Mouse (Mus musculus) heart, embryonic 15.5 days (tissue): Measurements from ENCODE around the gene Arhgef2. TPM values are rescaled to one million over a fixed set of nuclear protein-coding genes. Genes with fewer than 3 reads are reported as not detected.

Experiments
- ATAC-seq: fragments of 200-750 bp; cut with Nextera tagmentation; replicated peaks from 2 replicates; pipeline ENCODE4 v1.8.0; 2017; ENCODE audit warnings: low read depth, moderate TSS enrichment; ENCODE audit not compliant: insufficient number of reproducible peaks, insufficient read depth, low FRiP score
- H3K27ac ChIP-seq: fragments of 300-500 bp; sonication (generic); 2 replicates; pipeline ENCODE4 v1.5.1; 2015; ENCODE audit warnings: mild to moderate bottlenecking, inconsistent platforms
- H3K27me3 ChIP-seq: fragments of 300-500 bp; sonication (generic); 2 replicates; pipeline ENCODE4 v1.6.1; 2015; ENCODE audit warnings: inconsistent platforms
- H3K36me3 ChIP-seq: fragments of 300-500 bp; sonication (generic); 2 replicates; pipeline ENCODE4 v1.6.1; 2015; ENCODE audit warnings: mild to moderate bottlenecking, inconsistent platforms
- H3K4me1 ChIP-seq: fragments of 300-500 bp; sonication (generic); replicated peaks from 2 replicates; pipeline ENCODE4 v1.6.1; 2015; ENCODE audit warnings: inconsistent platforms
- H3K4me2 ChIP-seq: fragments of 300-500 bp; sonication (generic); 2 replicates; pipeline ENCODE4 v1.6.1; 2015; ENCODE audit warnings: inconsistent platforms, mild to moderate bottlenecking, moderate library complexity
- H3K4me3 ChIP-seq: fragments of 300-500 bp; sonication (generic); 2 replicates; pipeline ENCODE4 v1.5.1; 2015; ENCODE audit warnings: mild to moderate bottlenecking, inconsistent platforms
- H3K9ac ChIP-seq: fragments of 300-500 bp; sonication (generic); 2 replicates; pipeline ENCODE4 v1.6.1; 2015; ENCODE audit warnings: mild to moderate bottlenecking, inconsistent platforms
- H3K9me3 ChIP-seq: fragments of 300-500 bp; sonication (generic); replicated peaks from 2 replicates; pipeline ENCODE4 v1.6.1; 2016; ENCODE audit warnings: inconsistent platforms
- WGBS: fragments of 180-500 bp; shearing (Covaris S2); methylation state at CpG from one replicate; pipeline ENCODE4 v1.1.7; 2015; ENCODE audit warnings: mixed read lengths; 5-methylcytosine and 5-hydroxymethylcytosine counted together
- polyA plus RNA-seq: library from polyadenylated mRNA; unstranded; fragments of >200 nt; fragmentation: Nextera tagmentation; extraction: Ambion mirVana; gene quantifications from 2 replicates; pipeline ENCODE4 v1.2.1, GENCODE M21; 2015

Gene Arhgef2
- polyA plus RNA-seq, 1 experiment from 2014 or later = 72.8 TPM

DNA sequence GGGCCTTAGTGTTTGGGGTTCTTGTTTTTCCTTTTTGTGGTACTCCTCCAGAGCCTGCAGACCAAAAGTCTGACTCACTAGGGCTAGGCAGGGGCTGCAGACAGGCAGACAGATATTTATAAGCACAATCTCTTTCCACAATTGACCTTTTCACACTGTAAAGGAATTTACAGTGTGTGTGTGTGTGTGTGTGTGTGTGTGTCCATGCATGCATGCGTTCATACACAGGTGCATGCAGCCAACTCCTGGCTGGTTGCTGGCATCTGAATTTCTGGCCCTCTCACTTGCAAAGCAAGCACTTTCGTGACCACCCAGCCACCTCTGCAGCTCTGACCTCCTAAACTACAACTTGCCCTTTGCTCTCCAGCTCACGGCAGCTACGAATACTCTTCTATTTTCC, 3.3 kb downstream of the Arhgef2 start:
- H3K9me3 ChIP-seq = no peaks in the 10 kb centered on the region
- H3K27ac ChIP-seq = no peak overlapping the region
- no peak overlapping the region for H3K4me3 ChIP-seq
- no peak for ATAC-seq
- no peak overlapping the region for H3K9ac ChIP-seq
- WGBS = 46% methylated on average over 4 of the region's 4 CpGs
- H3K27me3 ChIP-seq = no peaks in the 10 kb centered on the region
- H3K36me3 ChIP-seq = no peaks in the 10 kb centered on the region
- 0 out of 2 replicates have a peak overlapping the region, but pooled peaks have one; percentile 10 for H3K4me2 ChIP-seq
- H3K4me1 ChIP-seq = peaks cover 18% of the 10 kb centered on the region

GRCm38 (mm10) chr3:88614418-88614817, 8.7 kb downstream of the Arhgef2 start:
- Histone ChIP-seq H3K4me2 (no peak overlapping the region), H3K27me3 (no peaks in the 10 kb centered on the region), H3K9me3 (no peaks in the 10 kb centered on the region), H3K36me3 (no peaks in the 10 kb centered on the region), H3K9ac (no peak overlapping the region), H3K4me1 (peaks cover 44% of the 10 kb centered on the region), H3K27ac (no peak overlapping the region), H3K4me3 (no peak overlapping the region)
- ATAC-seq = no peak
- WGBS = 54% methylated on average over 8 of the region's 8 CpGs

DNA sequence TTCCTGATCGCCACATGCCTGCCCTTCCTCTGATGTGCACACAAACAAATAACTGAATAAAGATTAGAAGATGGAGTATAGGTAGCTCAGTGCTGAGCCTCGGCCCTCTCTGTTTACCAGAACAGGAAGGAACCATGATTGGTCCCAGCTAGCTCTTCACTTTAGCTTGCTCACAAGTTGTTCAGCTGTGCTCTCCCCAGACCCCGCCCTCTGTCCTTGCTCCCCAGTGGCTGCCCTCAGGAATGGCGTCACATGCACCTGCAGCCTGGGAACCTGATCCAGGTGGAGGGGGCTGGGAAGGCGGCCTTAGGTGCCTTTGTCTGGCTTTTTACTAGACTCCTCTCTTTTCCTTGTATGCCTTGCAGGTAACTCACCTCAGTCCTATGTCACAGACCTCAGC, 9.4 kb downstream of the Arhgef2 start:
- 72% methylated on average over 5 of the region's 5 CpGs for WGBS
- no peaks in the 10 kb centered on the region for H3K27me3 ChIP-seq
- no peaks in the 10 kb centered on the region for H3K9me3 ChIP-seq
- H3K9ac ChIP-seq = no peak overlapping the region
- no peak overlapping the region for H3K4me2 ChIP-seq
- H3K4me1 ChIP-seq = peaks cover 51% of the 10 kb centered on the region
- H3K36me3 ChIP-seq = no peaks in the 10 kb centered on the region
- no peak overlapping the region for H3K4me3 ChIP-seq
- H3K27ac ChIP-seq = no peak overlapping the region
- no peak for ATAC-seq

DNA sequence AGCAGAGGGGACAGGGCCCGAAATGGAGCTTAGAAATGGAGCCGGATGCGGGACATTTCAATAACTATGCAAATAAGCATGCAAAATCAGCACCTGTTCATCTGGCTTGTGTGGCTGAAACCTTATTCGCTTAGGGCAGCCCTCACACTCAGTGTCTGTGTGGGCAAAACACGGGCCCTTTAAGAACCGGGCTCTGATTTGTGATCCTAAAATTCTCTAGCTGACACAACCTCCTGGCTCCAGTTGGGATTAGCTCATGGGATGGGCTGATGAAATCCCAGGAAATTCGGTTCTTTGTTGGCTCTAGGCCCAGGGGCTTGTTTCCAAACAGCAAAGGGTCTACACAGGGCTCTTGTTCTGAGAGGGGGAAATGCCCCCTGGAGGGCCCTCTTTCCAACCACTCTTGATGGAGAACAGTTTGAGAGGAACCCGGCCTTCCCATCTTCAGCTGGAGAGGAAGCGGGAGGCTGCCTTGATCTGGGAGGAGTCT, 10.2 kb downstream of the Arhgef2 start:
- peak overlapping the region; percentile 32 for H3K4me3 ChIP-seq
- no peaks in the 10 kb centered on the region for H3K27me3 ChIP-seq
- H3K27ac ChIP-seq = peak overlapping the region; percentile 73
- H3K4me2 ChIP-seq = peak overlapping the region; percentile 51; the same call in 1 of the 2 replicates
- H3K36me3 ChIP-seq = no peaks in the 10 kb centered on the region
- ATAC-seq = 0 out of 2 replicates have a peak, but pooled peaks have one; percentile 5
- 52% methylated on average over 9 of the region's 9 CpGs for WGBS
- no peak overlapping the region; the same call in 1 of the 2 replicates for H3K9ac ChIP-seq
- peaks cover 57% of the 10 kb centered on the region for H3K4me1 ChIP-seq
- no peaks in the 10 kb centered on the region for H3K9me3 ChIP-seq

GRCm38 (mm10) chr3:88616951-88617500, 11.3 kb downstream of the Arhgef2 start:
- Histone ChIP-seq H3K9ac (peak overlapping the region; percentile 26; the same call in 1 of the 2 replicates), H3K4me2 (peak overlapping the region; percentile 51), H3K36me3 (no peaks in the 10 kb centered on the region), H3K9me3 (no peaks in the 10 kb centered on the region), H3K4me3 (peak overlapping the region; percentile 32), H3K27ac (peak overlapping the region; percentile 73), H3K27me3 (no peaks in the 10 kb centered on the region), H3K4me1 (peaks cover 57% of the 10 kb centered on the region)
- WGBS = 68% methylated on average over 3 of the region's 3 CpGs
- no peak for ATAC-seq

DNA sequence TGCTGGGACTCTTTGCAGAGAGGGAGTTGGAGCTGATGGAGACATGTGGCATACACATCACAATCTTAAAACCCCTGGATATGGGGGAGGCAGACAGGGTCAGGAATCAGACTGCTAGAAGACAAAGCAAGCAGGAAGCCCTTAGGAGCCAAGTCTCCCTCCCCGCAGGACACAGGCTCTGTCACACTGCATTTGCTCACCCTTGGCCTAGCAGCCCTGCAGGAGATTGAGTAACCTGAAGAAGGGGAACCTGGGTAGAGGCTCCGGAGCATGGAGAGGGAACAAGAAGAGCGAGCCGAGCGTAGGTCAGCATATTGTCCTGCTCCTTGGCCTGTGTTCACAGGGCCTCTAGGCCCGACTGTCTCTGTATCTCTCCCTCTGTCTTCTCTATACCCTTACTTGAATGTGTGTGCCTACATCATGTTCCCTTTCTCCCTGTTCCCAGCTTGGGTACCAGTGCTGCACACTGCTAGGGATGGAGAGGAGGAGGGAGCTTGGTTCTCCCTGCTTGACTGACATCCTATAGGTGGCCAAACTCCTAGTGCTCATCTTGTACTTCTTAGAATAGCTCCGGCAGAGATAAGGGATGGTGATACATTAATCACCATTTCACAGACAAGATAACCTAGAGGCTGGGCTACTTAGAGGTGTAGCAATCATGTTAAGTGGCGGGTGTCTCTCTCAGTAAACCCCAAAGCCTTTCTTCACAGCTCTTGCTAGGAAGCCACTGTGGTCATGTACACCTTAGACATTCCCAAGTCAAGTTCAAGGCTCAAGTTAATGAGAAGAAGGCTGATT, 12.5 kb downstream of the Arhgef2 start:
- Histone ChIP-seq H3K4me2 (peak overlapping the region; percentile 29), H3K4me3 (0 out of 2 replicates have a peak overlapping the region, but pooled peaks have one; percentile 1), H3K9ac (no peak overlapping the region), H3K27me3 (no peaks in the 10 kb centered on the region), H3K9me3 (no peaks in the 10 kb centered on the region), H3K4me1 (peaks cover 59% of the 10 kb centered on the region), H3K27ac (peak overlapping the region; percentile 51; the same call in 1 of the 2 replicates), H3K36me3 (no peaks in the 10 kb centered on the region)
- no peak for ATAC-seq
- 62% methylated on average over 8 of the region's 8 CpGs for WGBS

DNA sequence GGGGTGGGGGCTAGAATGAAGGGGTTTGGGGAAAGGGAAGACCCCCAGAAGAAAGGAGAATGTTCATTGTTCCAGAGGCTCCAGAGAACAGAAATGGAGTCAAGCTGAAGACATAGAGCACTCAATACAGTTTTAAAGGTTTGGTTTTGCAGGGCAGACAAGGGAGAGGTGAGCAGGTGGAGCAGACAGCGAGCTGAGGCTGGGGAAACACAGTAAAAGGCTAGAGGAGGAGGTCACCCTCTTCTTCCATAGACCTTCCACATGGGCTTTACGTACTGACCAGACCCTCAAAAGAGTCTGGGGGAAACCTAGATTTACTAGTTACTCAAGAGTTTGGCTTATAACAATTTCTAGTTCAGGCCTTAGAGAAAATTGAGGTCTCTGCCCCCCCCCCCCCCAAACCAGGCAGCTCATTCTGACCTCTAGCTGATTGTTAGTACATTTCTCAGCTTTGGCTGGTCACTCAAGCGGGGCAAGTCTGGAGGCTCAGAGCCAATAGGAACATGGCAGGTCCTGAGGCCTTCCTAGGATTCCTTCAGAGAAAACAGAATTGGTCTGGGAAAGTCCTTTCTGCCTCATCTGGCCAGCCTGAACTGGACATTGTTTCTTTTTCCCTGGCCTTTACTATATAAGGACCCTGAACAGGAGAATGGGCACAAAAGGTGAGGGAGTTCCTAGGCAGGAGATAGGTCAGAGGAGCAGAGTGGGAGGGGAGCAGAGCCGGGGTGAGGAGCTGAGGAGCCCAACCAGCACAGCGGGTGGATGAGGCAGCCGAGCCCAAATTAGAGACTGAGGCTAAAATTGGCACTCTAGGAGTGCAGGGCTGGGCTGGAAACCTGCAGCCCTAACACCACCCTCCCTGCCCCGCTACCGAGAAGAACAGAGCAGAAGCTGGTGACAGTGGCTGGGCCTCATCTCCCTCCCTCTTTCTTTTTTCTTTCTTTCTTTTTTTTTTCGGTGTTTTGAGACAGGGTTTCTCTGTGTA, 13.6 kb downstream of the Arhgef2 start:
- H3K4me2 ChIP-seq = peak overlapping the region; percentile 88
- H3K27me3 ChIP-seq = no peaks in the 10 kb centered on the region
- H3K27ac ChIP-seq = peak overlapping the region; percentile 94
- no peaks in the 10 kb centered on the region for H3K9me3 ChIP-seq
- H3K4me3 ChIP-seq = 0 out of 2 replicates have a peak overlapping the region, but pooled peaks have one; percentile 12
- peaks cover 70% of the 10 kb centered on the region for H3K4me1 ChIP-seq
- H3K36me3 ChIP-seq = no peaks in the 10 kb centered on the region
- WGBS = 48% methylated on average over 9 of the region's 9 CpGs
- ATAC-seq = peak; percentile 10
- H3K9ac ChIP-seq = peak overlapping the region; percentile 76; the same call in 1 of the 2 replicates

DNA sequence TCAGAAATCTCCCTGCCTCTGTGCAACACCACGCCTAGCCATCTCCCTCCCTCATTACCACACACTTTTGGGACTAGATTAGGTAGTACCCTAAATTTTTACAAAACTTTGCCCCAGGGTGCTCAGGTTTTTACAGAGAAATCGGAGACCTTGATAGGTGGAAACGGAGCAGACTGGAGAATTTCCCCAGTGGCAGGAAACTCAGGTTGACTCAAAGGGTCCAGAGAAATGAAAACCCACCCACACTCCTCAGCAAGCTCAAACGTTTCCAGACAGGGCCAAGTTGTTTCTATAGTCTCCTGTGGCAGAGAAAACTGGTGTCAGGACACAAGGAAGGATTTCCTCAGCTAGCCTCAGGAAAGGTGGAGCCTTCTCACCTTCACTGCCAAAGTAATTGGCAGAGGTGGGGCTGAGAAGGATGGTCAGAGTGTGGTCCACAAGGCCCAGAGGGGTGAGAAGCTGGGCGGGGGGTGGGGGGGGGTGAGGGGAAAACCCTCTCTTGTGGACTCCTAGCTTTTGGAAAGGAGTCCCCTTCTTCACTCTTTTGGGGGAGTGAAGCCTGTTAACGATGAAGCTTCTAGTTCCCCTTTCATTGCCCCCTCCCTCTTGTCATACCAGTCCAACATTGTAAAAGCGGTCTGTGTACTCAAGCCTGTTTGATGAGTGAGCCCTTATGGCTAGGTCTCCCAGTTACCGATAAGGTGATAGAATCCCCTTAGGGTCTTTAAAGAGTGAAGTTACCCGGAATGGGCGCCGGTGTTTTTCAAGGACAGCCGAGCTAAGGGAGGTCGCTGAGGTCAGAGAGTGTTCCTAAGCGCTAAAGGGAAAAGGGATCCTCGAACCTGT, 14.6 kb downstream of the Arhgef2 start:
- H3K4me2 ChIP-seq = peak overlapping the region; percentile 88
- H3K9me3 ChIP-seq = no peaks in the 10 kb centered on the region
- no peaks in the 10 kb centered on the region for H3K36me3 ChIP-seq
- H3K4me3 ChIP-seq = peak overlapping the region; percentile 65
- 14% methylated on average over 15 of the region's 15 CpGs for WGBS
- H3K27ac ChIP-seq = peak overlapping the region; percentile 94
- no peaks in the 10 kb centered on the region for H3K27me3 ChIP-seq
- H3K9ac ChIP-seq = peak overlapping the region; percentile 76
- no peak for ATAC-seq
- peaks cover 71% of the 10 kb centered on the region for H3K4me1 ChIP-seq

GRCm38 (mm10) chr3:88620992-88621536, 15.3 kb downstream of the Arhgef2 start:
- WGBS = under 1% methylated on average over 58 of the region's 64 CpGs
- Histone ChIP-seq H3K9ac (peak overlapping the region; percentile 76), H3K27me3 (no peaks in the 10 kb centered on the region), H3K36me3 (no peaks in the 10 kb centered on the region), H3K4me1 (peaks cover 74% of the 10 kb centered on the region), H3K4me3 (peak overlapping the region; percentile 65), H3K27ac (peak overlapping the region; percentile 94), H3K4me2 (peak overlapping the region; percentile 88), H3K9me3 (no peaks in the 10 kb centered on the region)
- peak; percentile 77 for ATAC-seq

- Histone ChIP-seq H3K27ac (peak overlapping the region; percentile 94), H3K4me2 (peak overlapping the region; percentile 88), H3K9me3 (no peaks in the 10 kb centered on the region), H3K4me1 (peaks cover 74% of the 10 kb centered on the region), H3K9ac (peak overlapping the region; percentile 76), H3K4me3 (peak overlapping the region; percentile 65), H3K36me3 (no peaks in the 10 kb centered on the region), H3K27me3 (no peaks in the 10 kb centered on the region)
- peak; percentile 5 for ATAC-seq
- under 1% methylated on average over 36 of the region's 36 CpGs for WGBS
Observed at GRCm38 (mm10) chr3:88621537-88622112, 15.9 kb downstream of the Arhgef2 start.
